Mouse (Mus musculus) stomach, postnatal 0 days (tissue): ENCODE results near the gene Rtn4rl2. TPM values are rescaled to one million over a fixed set of nuclear protein-coding genes. Genes with fewer than 3 reads are reported as not detected.
A peak's percentile ranks its signal among the peaks of the same experiment; 100 is the strongest.

ENCODE experiments used
- ATAC-seq: fragments of 200-750 bp; cut with Nextera tagmentation; 2 replicates; pipeline ENCODE4 v1.8.0; 2017; ENCODE audit not compliant: low FRiP score, low TSS enrichment
- DNase-seq: peaks from one replicate; pipeline ENCODE4 v3.0.0-alpha.2; 2016; ENCODE audit warnings: low spot score
- H3K27ac ChIP-seq: fragments of 300-500 bp; sonication (generic); replicated peaks from 2 replicates; pipeline ENCODE4 v1.5.1; 2014; ENCODE audit warnings: mild to moderate bottlenecking, control low read depth
- H3K27me3 ChIP-seq: fragments of 300-500 bp; sonication (generic); 2 replicates; pipeline ENCODE4 v1.6.1; 2014; ENCODE audit warnings: low read length; ENCODE audit not compliant: control insufficient read depth, insufficient read depth
- H3K36me3 ChIP-seq: fragments of 300-500 bp; sonication (generic); 2 replicates; pipeline ENCODE4 v1.6.1; 2014; ENCODE audit warnings: low read length, mixed read lengths; ENCODE audit not compliant: control insufficient read depth, insufficient read depth
- H3K4me1 ChIP-seq: fragments of 300-500 bp; sonication (generic); replicated peaks from 2 replicates; pipeline ENCODE4 v1.6.1; 2014; ENCODE audit warnings: antibody characterized with exemption; ENCODE audit not compliant: control insufficient read depth, insufficient read depth
- H3K4me2 ChIP-seq: fragments of 300-500 bp; sonication (generic); replicated peaks from 2 replicates; pipeline ENCODE4 v1.6.1; 2014; ENCODE audit warnings: low read depth, mild to moderate bottlenecking, control low read depth, moderate library complexity
- H3K4me3 ChIP-seq: fragments of 300-500 bp; sonication (generic); 2 replicates; pipeline ENCODE4 v1.5.1; 2014; ENCODE audit warnings: low read depth, low read length, control low read depth
- H3K9ac ChIP-seq: fragments of 300-500 bp; sonication (generic); 2 replicates; pipeline ENCODE4 v1.6.1; 2014; ENCODE audit warnings: mild to moderate bottlenecking, low read length, control low read depth, mixed read lengths
- H3K9me3 ChIP-seq: fragments of 300-500 bp; sonication (generic); 2 replicates; pipeline ENCODE4 v1.6.1; 2016; ENCODE audit warnings: low read length; ENCODE audit not compliant: control insufficient read depth
- CTCF ChIP-seq: IDR thresholded peaks from 2 replicates; pipeline ENCODE4 v1.5.1; 2016; ENCODE audit warnings: antibody characterized with exemption, low read depth, mild to moderate bottlenecking, moderate library complexity
- EP300 ChIP-seq: optimal IDR thresholded peaks from 2 replicates; pipeline ENCODE3; 2016; ENCODE audit warnings: antibody characterized with exemption
- WGBS: fragments of 180-500 bp; shearing (Covaris S2); extraction: QIAGEN DNeasy Blood & Tissue Kit; methylation state at CpG from one replicate; pipeline ENCODE4 v1.1.7; 2014; 5-methylcytosine and 5-hydroxymethylcytosine counted together
- polyA plus RNA-seq: library from polyadenylated mRNA; unstranded; fragments of >200 nt; fragmentation: Nextera tagmentation; extraction: Ambion mirVana; gene quantifications from 2 replicates; pipeline ENCODE4 v1.2.1, GENCODE M21; 2015

Gene Rtn4rl2
- polyA plus RNA-seq, 1 experiment from 2014 or later: 0.41 TPM

DNA sequence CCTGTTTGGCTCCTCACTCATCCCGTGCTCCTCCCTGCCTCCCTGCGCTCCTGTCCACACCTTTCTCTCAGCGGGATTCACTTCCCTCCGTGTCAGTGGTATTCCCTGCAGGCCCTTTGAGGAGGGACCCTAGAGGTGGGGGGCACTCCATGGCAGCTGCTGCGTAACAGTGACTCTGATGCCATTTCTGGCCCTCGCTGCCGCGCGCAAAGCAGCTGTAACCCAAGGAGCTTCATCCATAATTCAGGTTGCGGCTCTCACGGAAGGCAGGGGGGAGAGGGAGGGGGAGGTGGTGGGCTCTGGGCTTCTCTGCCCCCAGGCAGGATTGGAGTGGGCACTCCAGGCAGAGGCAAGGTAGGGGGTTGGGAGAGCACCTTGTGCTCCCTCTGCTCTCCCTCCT, 3.0 kb downstream of the Rtn4rl2 start:
- Histone ChIP-seq H3K9ac (no peak overlapping the region), H3K4me2 (no peak overlapping the region), H3K27ac (no peak overlapping the region), H3K36me3 (no peaks in the 10 kb centered on the region), H3K27me3 (peaks cover 23% of the 10 kb centered on the region; the same call in 1 of the 2 replicates), H3K4me3 (no peak overlapping the region), H3K4me1 (peaks cover 4% of the 10 kb centered on the region; the same call in 1 of the 2 replicates), H3K9me3 (no peaks in the 10 kb centered on the region)
- TF ChIP-seq CTCF (no peak), EP300 (no peak)
- ATAC-seq: no peak
- no peak for DNase-seq
- WGBS: 21% methylated on average over 11 of the region's 11 CpGs

DNA sequence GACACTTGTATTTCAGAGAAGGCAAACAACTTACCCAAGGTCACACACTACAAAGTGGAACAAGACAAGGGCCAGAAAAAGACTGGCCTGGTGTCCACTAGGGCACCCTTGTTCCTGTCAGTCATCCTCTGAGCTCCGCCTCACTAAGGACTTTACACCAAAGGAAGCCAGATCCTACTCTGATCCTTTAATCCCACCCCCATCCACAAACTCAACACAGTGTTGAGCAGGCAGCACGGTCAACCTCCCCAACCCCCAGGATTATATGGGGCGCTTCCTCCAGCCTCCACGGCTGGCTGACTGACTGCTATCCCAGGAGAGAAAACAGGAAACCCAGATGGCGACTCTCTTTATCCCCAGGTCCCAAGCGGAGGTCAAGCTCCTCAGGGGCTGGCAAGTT, 3.4 kb downstream of the Rtn4rl2 start:
- H3K4me3 ChIP-seq: peak overlapping the region; percentile 6; the same call in 1 of the 2 replicates
- peak overlapping the region; percentile 37; the same call in 1 of the 2 replicates for H3K4me2 ChIP-seq
- ATAC-seq: no peak
- DNase-seq: no peak
- no peaks in the 10 kb centered on the region for H3K9me3 ChIP-seq
- no peaks in the 10 kb centered on the region for H3K36me3 ChIP-seq
- H3K9ac ChIP-seq: no peak overlapping the region
- peaks cover 4% of the 10 kb centered on the region; the same call in 1 of the 2 replicates for H3K4me1 ChIP-seq
- no peak overlapping the region for H3K27ac ChIP-seq
- H3K27me3 ChIP-seq: peaks cover 22% of the 10 kb centered on the region; the same call in 1 of the 2 replicates
- 5% methylated on average over 6 of the region's 6 CpGs for WGBS
- TF ChIP-seq EP300 (no peak), CTCF (no peak)

DNA sequence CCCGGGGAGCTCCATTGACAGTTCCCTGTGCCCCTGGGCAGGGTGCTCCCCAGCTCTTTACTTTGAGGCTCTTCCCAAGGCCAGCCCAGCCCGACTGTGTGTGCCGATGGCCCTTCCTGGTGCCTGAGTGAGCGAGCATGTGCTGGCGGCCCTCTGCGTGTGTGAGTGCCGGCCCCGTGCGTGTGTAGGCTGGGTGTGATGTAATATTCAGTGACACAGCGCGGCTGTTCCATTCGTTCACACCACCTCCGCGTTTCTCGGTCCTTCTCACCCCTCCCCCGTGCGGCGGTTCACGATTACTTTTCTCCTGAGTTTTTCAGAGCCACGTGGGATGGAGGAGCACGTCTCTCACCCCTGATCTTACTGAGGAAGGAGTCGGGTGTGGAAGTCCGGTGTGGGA, 3.9 kb downstream of the Rtn4rl2 start:
- Histone ChIP-seq H3K27ac (no peak overlapping the region), H3K4me2 (peak overlapping the region; percentile 37; the same call in 1 of the 2 replicates), H3K4me1 (no peaks in the 10 kb centered on the region), H3K27me3 (peaks cover 19% of the 10 kb centered on the region; the same call in 1 of the 2 replicates), H3K4me3 (peak overlapping the region; percentile 6; the same call in 1 of the 2 replicates), H3K9me3 (no peaks in the 10 kb centered on the region), H3K36me3 (no peaks in the 10 kb centered on the region), H3K9ac (no peak overlapping the region)
- 4% methylated on average over 23 of the region's 23 CpGs for whole genome bisulfite sequencing
- DNase-seq (peak; percentile 56), ATAC-seq (peak; percentile 64)
- peak; percentile 7; the same call in 1 of the 2 replicates for TF ChIP-seq CTCF
- no peak for TF ChIP-seq EP300

DNA sequence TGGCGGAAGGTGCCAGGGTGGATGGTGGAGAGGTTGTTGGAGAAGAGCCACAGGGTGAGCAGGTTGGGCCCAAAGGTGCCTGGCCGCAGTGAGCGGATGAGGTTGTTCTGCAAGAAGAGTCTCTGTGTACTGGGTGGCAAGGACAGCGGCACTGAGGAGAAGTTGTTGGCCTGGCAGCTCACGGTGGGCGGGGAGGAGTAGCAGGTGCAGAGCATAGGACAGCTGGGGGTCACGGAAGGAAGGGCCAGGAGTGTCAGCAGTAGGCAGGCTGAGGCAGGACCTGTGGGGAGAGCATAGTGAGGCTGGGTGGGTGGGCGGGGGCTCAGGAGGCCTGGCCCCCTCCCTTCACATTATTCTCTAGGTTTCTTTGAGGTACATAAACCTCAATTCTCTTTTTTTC, 5.9 kb downstream of the Rtn4rl2 start:
- no peak overlapping the region for H3K4me2 ChIP-seq
- H3K27ac ChIP-seq: no peak overlapping the region
- H3K9ac ChIP-seq: no peak overlapping the region
- TF ChIP-seq EP300: no peak
- no peak for TF ChIP-seq CTCF
- DNase-seq (no peak), ATAC-seq (no peak)
- H3K9me3 ChIP-seq: no peaks in the 10 kb centered on the region
- H3K4me3 ChIP-seq: no peak overlapping the region
- WGBS: 69% methylated on average over 7 of the region's 8 CpGs
- H3K4me1 ChIP-seq: no peaks in the 10 kb centered on the region
- H3K27me3 ChIP-seq: peaks cover 10% of the 10 kb centered on the region; the same call in 1 of the 2 replicates
- H3K36me3 ChIP-seq: no peaks in the 10 kb centered on the region

DNA sequence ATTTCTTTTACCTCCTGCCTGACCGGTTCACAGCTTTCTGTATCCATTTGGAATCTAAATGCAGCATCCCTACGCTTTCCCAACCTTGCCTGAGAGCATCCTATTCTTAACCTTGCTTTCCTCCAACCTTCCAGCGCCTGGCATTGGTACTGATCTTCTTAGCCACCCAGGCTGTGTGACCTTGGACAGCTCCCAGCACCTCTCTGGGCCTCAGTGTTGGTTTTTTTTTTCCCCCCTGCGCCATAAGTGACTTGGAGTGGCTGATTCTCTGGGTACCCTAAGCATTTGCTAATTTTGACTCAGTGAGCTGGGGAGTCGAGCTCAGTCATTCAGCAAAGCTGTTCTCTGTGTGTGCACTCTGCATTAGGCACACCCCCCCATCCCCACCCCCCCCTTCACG, 10.7 kb downstream of the Rtn4rl2 start:
- Histone ChIP-seq H3K4me3 (no peak overlapping the region), H3K4me2 (no peak overlapping the region), H3K4me1 (no peaks in the 10 kb centered on the region), H3K36me3 (no peaks in the 10 kb centered on the region), H3K9ac (no peak overlapping the region), H3K27me3 (peaks cover 12% of the 10 kb centered on the region; the same call in 1 of the 2 replicates), H3K27ac (no peak overlapping the region), H3K9me3 (no peaks in the 10 kb centered on the region)
- DNase-seq: no peak
- ATAC-seq: no peak
- TF ChIP-seq EP300 (no peak), CTCF (no peak)
- WGBS: 34% methylated on average over 6 of the region's 6 CpGs

DNA sequence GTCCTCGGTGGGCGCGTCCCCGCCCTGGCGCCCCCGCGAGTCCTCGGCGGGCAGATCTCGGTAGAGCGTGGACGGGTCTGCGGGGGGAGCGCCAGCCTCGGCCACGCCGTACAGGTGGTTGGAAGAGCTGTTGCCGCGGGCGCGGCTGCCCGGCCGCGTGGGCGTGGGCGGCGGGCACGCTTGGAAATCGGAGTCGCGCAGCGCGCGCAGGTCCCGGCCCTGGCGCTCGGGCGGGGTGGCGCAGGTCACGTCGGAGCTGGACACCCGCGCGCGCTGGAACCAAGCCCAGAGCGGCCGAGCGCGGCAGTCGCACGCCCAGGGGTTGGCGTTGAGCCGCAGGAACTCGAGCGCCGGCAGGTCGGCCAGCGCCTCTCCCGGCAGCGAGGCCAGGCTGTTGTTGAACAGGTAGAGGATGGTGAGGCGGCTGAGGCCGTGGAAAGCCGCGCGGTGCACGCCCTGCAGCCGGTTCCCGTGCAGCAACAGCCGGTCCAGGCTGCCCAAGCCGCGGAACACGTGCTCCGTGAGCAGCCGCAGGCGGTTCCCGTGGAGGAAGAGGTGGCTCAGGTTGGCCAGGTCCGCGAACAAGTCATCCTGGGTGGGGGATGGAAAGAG, 14.3 kb downstream of the Rtn4rl2 start:
- H3K4me3 ChIP-seq: peak overlapping the region; percentile 47
- DNase-seq: peak; percentile 71
- no peaks in the 10 kb centered on the region for H3K36me3 ChIP-seq
- peak overlapping the region; percentile 92 for H3K4me2 ChIP-seq
- no peaks in the 10 kb centered on the region for H3K4me1 ChIP-seq
- H3K9me3 ChIP-seq: no peaks in the 10 kb centered on the region
- H3K9ac ChIP-seq: peak overlapping the region; percentile 38
- under 1% methylated on average over 78 of the region's 78 CpGs for WGBS
- H3K27me3 ChIP-seq: peaks cover 15% of the 10 kb centered on the region; the same call in 1 of the 2 replicates
- H3K27ac ChIP-seq: no peak overlapping the region
- TF ChIP-seq CTCF: no peak
- TF ChIP-seq EP300: no peak
- ATAC-seq: peak; percentile 82
